Mouse (Mus musculus) splenic B cell, adult 2 months (primary cell): ENCODE results near the gene Tmtc1.

Experiments used
- DNase-seq: peaks from one replicate; pipeline ENCODE4 v3.0.0-alpha.2; 2011; ENCODE audit warnings: low read depth, low spot score
- H3K27me3 ChIP-seq: 2 replicates; pipeline ENCODE4 v1.6.1; 2012; ENCODE audit warnings: mild to moderate bottlenecking, low read length, moderate library complexity, mixed read lengths; ENCODE audit not compliant: control insufficient read depth, poor library complexity, insufficient read depth, severe bottlenecking
- H3K36me3 ChIP-seq: 2 replicates; pipeline ENCODE4 v1.6.1; 2012; ENCODE audit warnings: mild to moderate bottlenecking, low read length, moderate library complexity, mixed read lengths; ENCODE audit not compliant: control insufficient read depth, poor library complexity, insufficient read depth, severe bottlenecking

Gene Tmtc1

DNA sequence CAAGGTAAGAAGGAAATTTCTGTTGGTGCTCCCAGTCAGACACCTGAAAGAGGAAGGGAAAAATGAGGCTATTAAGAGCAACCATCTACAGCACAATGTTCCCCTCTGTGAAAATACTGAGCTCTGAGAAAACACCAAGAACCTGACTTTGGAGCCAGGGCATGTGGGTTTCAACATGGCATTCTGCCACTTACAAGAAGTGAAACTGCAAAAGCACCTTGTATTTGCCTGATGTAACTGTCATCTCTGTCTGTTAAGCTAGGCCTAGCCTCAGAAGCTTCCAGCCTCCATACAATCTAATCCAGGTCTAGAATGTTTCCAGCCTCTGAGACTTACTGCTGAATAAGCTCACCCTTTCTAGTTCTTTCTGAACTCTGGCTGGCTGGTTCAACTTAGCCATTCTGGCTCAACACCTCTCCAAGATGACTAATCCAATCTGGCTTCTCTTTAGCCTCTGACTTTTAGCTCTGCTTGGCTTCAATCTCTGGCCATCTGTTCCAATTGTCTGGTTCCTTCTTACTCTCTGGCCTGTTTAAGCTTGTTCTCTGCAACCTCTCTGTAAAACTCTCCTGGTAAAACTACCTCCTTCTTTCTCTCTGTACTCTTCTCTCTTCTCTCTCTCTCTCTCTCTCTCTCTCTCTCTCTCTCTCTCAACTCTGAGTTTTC lies 107.8 kb downstream of the Tmtc1 start:
- no peak for DNase-seq
- Histone ChIP-seq H3K36me3 (no peaks in the 10 kb centered on the region), H3K27me3 (no peaks in the 10 kb centered on the region)

DNA sequence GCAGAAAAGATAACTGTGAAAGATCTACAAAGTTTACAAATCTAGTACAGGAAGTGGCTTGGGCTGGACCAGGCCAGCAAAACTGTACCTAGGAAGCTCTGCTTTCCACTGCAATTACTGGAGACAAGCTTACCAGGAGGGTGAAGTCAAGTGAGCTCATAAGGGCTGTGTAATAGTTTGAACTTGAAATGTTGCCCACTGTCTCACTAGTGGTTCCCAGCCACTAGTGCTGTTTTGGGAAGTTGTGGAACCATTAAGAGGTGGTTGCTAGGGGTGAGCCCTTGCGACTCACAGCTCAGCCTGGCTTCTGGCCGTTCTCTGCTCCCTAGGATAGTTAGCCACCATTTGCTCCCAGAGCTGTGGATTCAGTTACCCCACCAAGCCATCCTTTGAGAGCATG lies 112.3 kb downstream of the Tmtc1 start:
- DNase-seq: no peak
- H3K36me3 ChIP-seq: no peaks in the 10 kb centered on the region
- H3K27me3 ChIP-seq: no peaks in the 10 kb centered on the region

DNA sequence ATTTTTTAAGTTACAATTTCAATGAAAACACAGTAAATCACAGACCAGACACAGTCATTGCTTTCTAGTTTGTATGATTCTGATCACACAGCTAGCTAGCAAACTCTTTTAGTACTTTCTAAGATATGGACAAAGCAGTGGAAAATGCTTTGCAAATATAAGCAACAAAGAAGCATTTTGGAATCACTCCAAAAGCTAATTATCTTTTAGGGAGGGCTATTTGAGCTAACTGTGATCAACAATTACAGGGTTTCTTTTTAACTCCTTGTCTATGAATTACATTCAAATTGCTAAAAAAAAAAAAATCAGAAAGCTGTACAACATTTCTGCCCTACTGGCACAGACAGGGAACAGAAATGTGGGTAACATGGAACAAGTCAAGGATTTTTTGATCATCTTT lies 114.2 kb downstream of the Tmtc1 start:
- DNase-seq: no peak
- no peaks in the 10 kb centered on the region for H3K36me3 ChIP-seq
- no peaks in the 10 kb centered on the region for H3K27me3 ChIP-seq

DNA sequence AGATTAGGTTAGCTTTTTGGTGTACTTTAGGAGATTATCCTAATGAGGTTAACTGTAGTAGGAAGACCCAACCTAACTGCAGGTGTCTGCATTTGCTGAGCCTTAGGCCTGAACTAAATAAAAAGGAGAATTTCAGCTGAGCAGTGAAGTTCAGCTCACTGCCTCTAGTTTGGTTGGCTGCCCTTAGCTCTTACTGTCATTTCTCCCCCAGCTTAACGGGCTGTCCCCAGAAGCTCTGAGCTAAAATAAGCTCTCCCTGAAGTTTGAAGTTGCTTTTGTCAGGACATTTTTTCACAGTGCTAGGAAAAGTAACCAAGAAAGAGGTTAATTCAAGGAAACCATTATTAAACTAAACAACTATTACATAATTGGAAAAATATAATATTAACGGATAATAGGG lies 115.3 kb downstream of the Tmtc1 start:
- DNase-seq: no peak
- Histone ChIP-seq H3K27me3 (no peaks in the 10 kb centered on the region), H3K36me3 (no peaks in the 10 kb centered on the region)

DNA sequence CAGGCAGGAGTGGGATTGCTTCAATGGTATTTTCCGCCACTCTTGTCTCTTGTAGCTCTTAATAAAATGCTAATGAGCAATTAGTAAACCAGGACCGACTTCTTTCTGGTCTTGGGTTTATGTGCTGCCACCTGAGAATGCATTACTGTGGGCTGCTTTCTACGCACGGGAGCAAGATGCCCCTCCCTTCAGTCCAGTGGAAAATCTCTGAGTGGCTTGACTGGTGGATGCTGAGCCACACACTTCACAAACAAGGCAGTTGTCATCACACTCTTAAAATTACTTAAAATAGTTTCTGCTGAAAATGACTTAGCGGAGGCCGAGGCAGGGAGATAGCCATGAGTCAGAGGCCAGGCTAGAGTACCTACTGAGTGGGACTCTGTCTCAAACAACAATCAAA lies 116.1 kb downstream of the Tmtc1 start:
- no peak for DNase-seq
- H3K27me3 ChIP-seq: no peaks in the 10 kb centered on the region
- H3K36me3 ChIP-seq: no peaks in the 10 kb centered on the region

DNA sequence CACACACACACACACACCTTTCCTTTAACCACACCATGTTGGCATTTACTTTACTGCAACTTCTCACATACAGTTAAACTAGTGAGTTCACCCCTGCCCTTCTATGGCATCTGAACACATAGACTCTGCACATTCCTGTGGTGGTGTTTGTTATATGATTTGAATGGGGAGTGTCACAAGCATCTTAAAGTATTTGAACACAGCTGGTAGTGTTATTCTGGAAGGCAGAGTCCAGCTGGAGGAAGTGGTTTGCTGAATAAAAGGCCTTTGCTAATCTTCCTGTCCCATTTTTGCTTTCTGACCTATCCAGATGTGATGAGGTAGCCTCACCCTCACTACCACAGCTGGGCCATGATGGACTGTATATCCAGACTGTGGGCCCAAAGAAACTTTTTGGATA lies 125.5 kb downstream of the Tmtc1 start:
- Histone ChIP-seq H3K36me3 (no peaks in the 10 kb centered on the region), H3K27me3 (no peaks in the 10 kb centered on the region)
- DNase-seq: no peak

DNA sequence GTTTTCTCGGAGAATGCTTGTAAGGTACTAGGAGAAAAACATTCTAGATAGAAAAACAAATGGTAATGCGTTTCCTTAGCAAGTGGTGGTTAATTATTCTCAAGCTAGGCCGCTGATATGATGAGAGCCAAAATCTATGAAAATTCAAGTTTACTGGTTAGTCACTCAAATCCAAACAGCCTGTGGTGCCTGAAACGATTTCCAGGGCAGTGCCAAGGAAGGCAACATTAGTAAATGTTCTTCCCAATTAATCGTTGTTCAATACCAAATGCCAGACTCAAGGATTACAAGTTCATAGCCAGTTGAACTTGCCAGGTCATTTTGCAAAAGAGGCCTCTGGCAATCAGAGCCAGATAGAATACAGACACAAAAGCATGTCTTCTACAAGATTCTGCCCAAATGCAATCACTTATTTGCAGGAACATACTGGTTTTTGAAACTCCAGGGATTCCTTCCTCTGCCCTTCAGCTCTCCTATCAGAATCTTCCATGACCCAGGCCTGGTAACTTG lies 128.6 kb downstream of the Tmtc1 start:
- DNase-seq: no peak
- Histone ChIP-seq H3K27me3 (no peaks in the 10 kb centered on the region), H3K36me3 (no peaks in the 10 kb centered on the region)

DNA sequence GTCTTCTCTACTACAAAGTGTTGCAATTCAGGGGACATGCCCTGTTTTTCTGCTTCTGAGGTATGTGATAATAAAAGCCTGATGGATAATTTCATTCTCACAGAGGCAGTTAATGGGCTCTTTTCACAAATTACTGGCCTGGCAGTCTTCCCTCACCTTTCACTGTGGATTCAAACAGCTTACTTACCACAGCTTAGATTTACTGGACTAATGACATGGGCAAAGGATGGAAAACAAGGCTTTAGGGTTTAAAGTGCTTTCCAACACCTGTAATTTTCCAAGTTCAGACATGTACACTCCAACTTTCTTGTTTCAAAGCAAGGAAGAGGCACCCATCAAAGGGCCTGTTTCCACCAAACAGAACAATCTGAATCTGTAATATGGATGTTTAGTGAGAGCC lies 129.1 kb downstream of the Tmtc1 start:
- no peak for DNase-seq
- H3K36me3 ChIP-seq: no peaks in the 10 kb centered on the region
- no peaks in the 10 kb centered on the region for H3K27me3 ChIP-seq

DNA sequence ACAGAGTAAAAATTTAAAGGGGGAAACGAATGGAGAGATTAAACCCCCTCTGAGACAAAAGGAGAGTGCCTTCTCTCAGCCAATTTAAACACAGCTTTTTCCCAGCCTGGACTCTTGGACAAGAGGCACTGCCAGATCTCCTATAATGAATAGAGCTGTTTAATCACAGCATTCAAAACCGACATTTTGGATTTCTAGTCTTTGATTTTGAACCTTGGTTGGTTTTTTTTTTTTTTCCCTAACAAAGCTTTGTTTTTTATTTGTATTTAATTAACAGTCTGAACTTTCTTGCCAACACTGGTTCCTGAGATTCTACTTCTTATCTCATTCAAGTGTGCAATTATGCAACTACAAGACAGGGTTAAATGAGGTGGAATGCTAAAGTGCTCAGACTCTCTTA lies 133.2 kb downstream of the Tmtc1 start:
- no peaks in the 10 kb centered on the region for H3K36me3 ChIP-seq
- H3K27me3 ChIP-seq: no peaks in the 10 kb centered on the region
- no peak for DNase-seq

DNA sequence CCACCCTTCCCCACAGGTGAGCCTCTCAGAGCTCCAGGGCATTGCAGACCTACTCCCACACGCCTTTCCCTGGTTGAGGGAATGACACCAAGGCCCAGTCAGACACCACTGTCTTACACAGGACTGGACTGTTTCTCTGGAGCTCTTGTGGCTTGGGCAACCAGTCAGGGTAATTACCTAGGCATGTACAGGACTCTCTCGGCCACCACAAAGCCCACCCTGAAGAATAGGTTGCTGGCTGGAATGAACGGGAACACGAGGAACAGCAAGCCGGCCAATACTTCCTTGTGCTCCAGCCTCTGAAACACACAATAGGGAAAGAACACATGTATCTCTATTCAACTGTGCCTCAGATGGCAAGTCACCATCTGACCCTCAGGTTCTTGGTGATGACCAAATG lies 138.4 kb downstream of the Tmtc1 start:
- no peak for DNase-seq
- Histone ChIP-seq H3K27me3 (no peaks in the 10 kb centered on the region), H3K36me3 (no peaks in the 10 kb centered on the region)

DNA sequence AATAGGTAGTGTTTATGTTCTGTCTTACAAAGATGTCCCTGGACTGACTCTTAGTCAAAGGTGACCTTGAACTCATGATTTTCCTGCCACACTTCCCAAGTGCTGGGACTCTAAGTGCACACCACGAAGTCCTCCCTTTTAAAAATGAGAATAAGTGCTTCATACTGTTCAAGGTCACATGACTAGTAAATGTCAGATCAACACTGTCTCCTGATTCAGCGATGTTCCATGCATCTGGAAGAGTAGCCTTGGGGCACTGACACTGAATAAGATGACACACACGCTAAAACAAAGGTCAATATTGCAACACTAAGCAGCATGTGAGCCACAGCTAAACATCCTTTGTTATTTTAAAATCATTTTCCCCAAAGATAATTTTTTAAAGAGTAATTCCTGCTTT lies 139.0 kb downstream of the Tmtc1 start:
- no peak for DNase-seq
- Histone ChIP-seq H3K27me3 (no peaks in the 10 kb centered on the region), H3K36me3 (no peaks in the 10 kb centered on the region)

DNA sequence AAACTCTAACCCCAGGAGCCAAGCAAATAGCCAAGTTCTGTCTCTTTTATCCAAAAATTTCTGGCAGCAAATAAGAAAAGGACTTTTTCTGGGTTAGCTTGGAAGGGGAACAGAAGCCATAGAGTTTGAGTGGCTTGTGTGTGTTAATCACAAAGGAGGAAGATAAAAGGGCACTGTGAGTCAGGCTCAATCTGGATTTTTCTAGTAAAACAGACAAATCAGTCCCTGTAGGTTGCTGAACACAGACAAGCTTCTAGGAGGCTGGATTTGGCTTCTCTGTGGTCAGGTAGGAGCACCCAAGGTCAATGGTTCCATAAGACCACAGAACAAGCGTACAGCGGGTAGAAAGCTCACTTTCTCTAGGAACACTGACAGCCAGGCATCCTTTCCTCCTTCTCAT lies 141.9 kb downstream of the Tmtc1 start:
- H3K36me3 ChIP-seq: no peaks in the 10 kb centered on the region
- H3K27me3 ChIP-seq: no peaks in the 10 kb centered on the region
- no peak for DNase-seq

DNA sequence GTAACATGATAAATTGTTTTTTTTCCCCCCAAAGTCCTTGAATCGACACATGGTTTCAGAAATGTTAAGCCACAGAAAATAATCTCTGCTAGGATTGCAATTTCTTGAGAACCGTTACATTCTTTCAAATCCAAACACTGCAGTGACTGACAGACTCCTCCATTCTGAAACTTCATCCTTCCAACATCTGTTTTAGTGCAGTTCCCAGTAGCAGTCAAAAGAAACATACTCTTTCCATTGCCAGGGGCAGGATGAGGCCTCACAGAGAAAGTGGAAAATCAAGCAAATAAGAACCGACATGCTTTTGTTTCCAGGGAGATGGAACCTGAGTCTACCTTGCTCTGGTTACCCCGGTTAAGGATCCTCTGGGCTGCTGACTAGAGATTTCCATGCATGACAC lies 147.1 kb downstream of the Tmtc1 start:
- no peak for DNase-seq
- no peaks in the 10 kb centered on the region for H3K27me3 ChIP-seq
- H3K36me3 ChIP-seq: no peaks in the 10 kb centered on the region

DNA sequence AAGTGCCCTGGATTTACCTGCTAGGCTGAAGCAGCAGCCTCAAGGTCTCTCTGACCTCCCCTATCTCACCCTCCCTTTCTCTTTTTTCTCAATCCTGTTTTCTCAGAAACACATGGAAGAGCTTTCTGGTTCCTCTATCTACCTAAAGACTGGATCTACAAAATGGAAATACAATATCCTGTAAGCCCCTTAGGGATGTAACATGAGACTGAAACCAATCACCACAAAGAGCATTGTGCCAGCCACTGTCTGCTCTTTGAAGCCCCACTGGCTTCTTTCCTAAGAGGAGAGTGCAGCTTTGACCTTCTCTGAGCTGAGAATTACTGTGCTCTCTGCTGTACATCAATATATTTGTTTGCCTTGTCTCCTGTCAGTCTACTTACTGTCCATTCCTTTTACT lies 147.8 kb downstream of the Tmtc1 start:
- H3K27me3 ChIP-seq: no peaks in the 10 kb centered on the region

DNA sequence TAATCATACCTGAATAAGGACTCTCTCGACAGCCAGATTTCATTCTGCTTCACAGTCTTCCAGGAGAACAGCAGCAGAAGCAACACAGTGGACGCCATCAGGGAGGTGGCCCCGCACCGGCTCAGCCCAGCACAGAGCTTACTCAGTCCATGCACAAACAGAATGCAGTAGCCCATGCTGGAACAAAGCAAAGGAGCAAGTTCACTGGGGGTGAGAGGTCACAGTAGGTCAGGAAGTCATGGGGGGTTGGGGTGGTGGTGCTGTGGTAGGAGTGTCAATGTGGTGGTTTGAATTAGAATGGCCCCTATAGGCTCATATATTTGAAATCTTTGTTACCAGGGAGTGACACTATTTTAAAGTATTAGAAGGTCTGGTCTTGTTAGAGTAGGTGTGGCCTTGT lies 149.7 kb downstream of the Tmtc1 start:
- no peaks in the 10 kb centered on the region for H3K36me3 ChIP-seq
- DNase-seq: no peak
- H3K27me3 ChIP-seq: no peaks in the 10 kb centered on the region

More for the DNA sequence above, 147.8 kb downstream of the Tmtc1 start:
- H3K36me3 ChIP-seq: no peaks in the 10 kb centered on the region
- DNase-seq: no peak

DNA sequence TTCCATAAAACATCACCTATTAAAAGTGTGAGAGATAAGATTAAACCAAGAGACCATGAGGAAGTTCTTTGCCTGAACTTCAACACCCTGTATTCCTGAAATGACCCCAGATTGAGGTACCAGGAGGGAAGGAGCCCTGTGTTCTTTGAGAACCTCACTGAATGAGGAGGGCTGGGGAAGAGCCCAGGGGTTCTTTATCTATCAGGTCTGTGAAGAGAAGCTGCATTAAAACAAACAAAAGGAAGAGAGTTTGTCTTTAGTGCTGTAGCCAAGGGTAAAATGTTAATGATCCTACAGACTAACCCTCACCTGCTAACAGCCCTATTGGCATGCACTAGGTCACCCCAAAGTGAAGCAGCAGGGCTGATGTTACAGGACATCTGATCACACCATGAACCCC lies 153.3 kb downstream of the Tmtc1 start:
- Histone ChIP-seq H3K36me3 (no peaks in the 10 kb centered on the region), H3K27me3 (no peaks in the 10 kb centered on the region)
- DNase-seq: no peak
